Mouse (Mus musculus) thymus, postnatal 36 days (tissue): ENCODE data around the gene Dnajb3.
A peak's percentile ranks its signal among the peaks of the same experiment; 100 is the strongest.

Source experiments
- DNase-seq, 2 experiments: peaks; one replicate each; pipeline ENCODE4 v3.0.0; 2022; ENCODE audit warnings: mixed read lengths in 2 of 2

Dnajb3 gene

GRCm38 (mm10) chr1:88205294-88205922 lies at the start of gene Dnajb3:
Gene Dnajb3, minus strand, starts transcription at chr1:88205782.
- peak; percentile 81 to 84 for DNase-seq

- DNase-seq = no peak
Observed at GRCm38 (mm10) chr1:88254793-88255465, 49.3 kb upstream of the Dnajb3 start.

- DNase-seq = no peak
Observed at GRCm38 (mm10) chr1:88253540-88253939, 48.0 kb upstream of the Dnajb3 start.

- no peak for DNase-seq
Observed at GRCm38 (mm10) chr1:88253106-88253505, 47.5 kb upstream of the Dnajb3 start.

- no peak for DNase-seq
Observed at GRCm38 (mm10) chr1:88250023-88250422, 44.4 kb upstream of the Dnajb3 start.

GRCm38 (mm10) chr1:88249596-88249995 lies 44.0 kb upstream of the Dnajb3 start:
- no peak for DNase-seq

- no peak for DNase-seq
Observed at GRCm38 (mm10) chr1:88248658-88249057, 43.1 kb upstream of the Dnajb3 start.

- DNase-seq = no peak
Observed at GRCm38 (mm10) chr1:88247660-88248059, 42.1 kb upstream of the Dnajb3 start.

- no peak for DNase-seq
Observed at GRCm38 (mm10) chr1:88246386-88246785, 40.8 kb upstream of the Dnajb3 start.

GRCm38 (mm10) chr1:88245881-88246280 lies 40.3 kb upstream of the Dnajb3 start:
- no peak for DNase-seq

- DNase-seq = peak in 1 of 2 experiments; percentile 19
Observed at GRCm38 (mm10) chr1:88243861-88244260, 38.3 kb upstream of the Dnajb3 start.

- no peak for DNase-seq
Observed at GRCm38 (mm10) chr1:88240579-88240978, 35.0 kb upstream of the Dnajb3 start.

GRCm38 (mm10) chr1:88240072-88240471 lies 34.5 kb upstream of the Dnajb3 start:
- DNase-seq = no peak

- DNase-seq = no peak
Observed at GRCm38 (mm10) chr1:88238771-88239170, 33.2 kb upstream of the Dnajb3 start.

GRCm38 (mm10) chr1:88237311-88237710 lies 31.7 kb upstream of the Dnajb3 start:
- peak in 1 of 2 experiments; percentile 16 for DNase-seq

GRCm38 (mm10) chr1:88235894-88236415 lies 30.4 kb upstream of the Dnajb3 start:
- DNase-seq = no peak

- DNase-seq = peak in 1 of 2 experiments; percentile 21
Observed at GRCm38 (mm10) chr1:88235046-88235893, 29.7 kb upstream of the Dnajb3 start.

- DNase-seq = no peak
Observed at GRCm38 (mm10) chr1:88234646-88235045, 29.1 kb upstream of the Dnajb3 start.

GRCm38 (mm10) chr1:88234248-88234610 lies 28.6 kb upstream of the Dnajb3 start:
- no peak for DNase-seq

- DNase-seq = peak in 1 of 2 experiments; percentile 8
Observed at GRCm38 (mm10) chr1:88233421-88234247, 28.1 kb upstream of the Dnajb3 start.

- peak in 1 of 2 experiments; percentile 9 for DNase-seq
Observed at GRCm38 (mm10) chr1:88232664-88233380, 27.2 kb upstream of the Dnajb3 start.
